Mouse (Mus musculus): ENCODE data around the gene Susd1. TPM values are rescaled to one million over a fixed set of nuclear protein-coding genes. Genes with fewer than 3 reads are reported as not detected.

Susd1 gene
- polyA plus RNA-seq (2015; fragmentation: Nextera tagmentation; extraction: Ambion mirVana) = 9.6 and 10.0 TPM in 2 replicates

GRCm38 (mm10) chr4:59437990-59438854 lies at the start of gene Susd1:
Gene Susd1 (minus strand): TSS chr4:59438633.
- WGBS (ENCODE audit: insufficient replicate concordance) = under 1% methylated on average over 75 of the region's 75 CpGs
- peak within 1 kb of the TSS; percentile 74 for H3K4me3 ChIP-seq (replicated peaks)
- H3K4me1 ChIP-seq (replicated peaks) = peaks cover 81% of the 10 kb centered on the region
- ATAC-seq (ENCODE audit: insufficient read depth) = peak; percentile 82
- peak within 1 kb of the TSS; percentile 89 for H3K27ac ChIP-seq (replicated peaks)
- H3K27me3 ChIP-seq = no peaks in the 10 kb centered on the region
- H3K36me3 ChIP-seq (replicated peaks) = no peaks in the 10 kb centered on the region
- H3K4me2 ChIP-seq = peak within 1 kb of the TSS; percentile 100
- H3K9ac ChIP-seq = peak within 1 kb of the TSS; percentile 82
- no peaks in the 10 kb centered on the region for H3K9me3 ChIP-seq (replicated peaks)

DNA sequence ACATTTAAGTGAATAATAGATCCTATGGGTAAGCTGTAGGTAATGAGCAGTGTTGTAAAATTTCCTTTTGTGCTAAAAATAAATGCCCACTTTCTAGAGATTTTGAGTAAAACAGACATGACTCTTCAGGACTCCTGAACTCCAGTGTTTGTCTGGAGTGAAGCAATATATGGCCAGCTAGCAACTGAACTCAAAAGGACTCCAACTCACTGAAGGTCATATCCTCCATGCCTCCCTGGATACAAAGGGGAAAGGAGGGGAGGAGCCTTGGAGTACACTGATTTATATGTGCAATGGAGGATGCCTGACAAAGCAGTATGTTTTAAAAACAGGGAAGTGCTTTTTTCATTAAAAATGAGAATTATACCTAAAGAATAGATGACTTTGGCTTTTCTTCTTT lies 32.9 kb upstream of the Susd1 start:
- 0 out of 2 replicates have a peak overlapping the region, but pooled peaks have one; percentile 38 for H3K27ac ChIP-seq (replicated peaks)

DNA sequence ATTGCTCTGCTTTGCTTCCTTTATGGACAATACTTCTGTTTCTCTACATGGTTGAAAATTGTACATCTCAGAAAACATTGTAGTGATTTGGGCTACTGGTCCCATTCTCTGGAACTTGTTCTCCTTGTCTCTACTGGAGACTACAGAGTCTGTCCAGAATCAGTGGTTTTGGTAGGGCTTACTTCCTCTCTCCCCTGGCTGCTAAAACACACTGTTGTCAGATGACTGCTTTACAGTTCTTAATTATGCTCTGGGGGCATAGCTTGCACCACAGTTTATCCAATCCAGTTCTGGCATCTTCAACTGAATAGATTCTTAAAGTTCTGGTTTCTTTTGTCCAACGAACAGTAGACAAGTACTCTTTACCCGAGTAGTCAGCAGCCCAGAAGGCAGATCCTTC lies 27.0 kb upstream of the Susd1 start:
- H3K27ac ChIP-seq (replicated peaks) = no peak overlapping the region
- peaks cover 41% of the 10 kb centered on the region for H3K4me1 ChIP-seq (replicated peaks)
- H3K4me2 ChIP-seq = no peak overlapping the region
- no peaks in the 10 kb centered on the region for H3K36me3 ChIP-seq (replicated peaks)
- WGBS (ENCODE audit: insufficient replicate concordance) = 31% methylated on average over 2 of the region's 2 CpGs
- H3K9ac ChIP-seq = no peak overlapping the region
- no peaks in the 10 kb centered on the region for H3K9me3 ChIP-seq (replicated peaks)
- no peak for ATAC-seq (ENCODE audit: insufficient read depth)
- H3K27me3 ChIP-seq = no peaks in the 10 kb centered on the region
- H3K4me3 ChIP-seq (replicated peaks) = no peak overlapping the region

More for the DNA sequence above, 32.9 kb upstream of the Susd1 start:
- Histone ChIP-seq H3K36me3 (replicated peaks) (peaks cover 37% of the 10 kb centered on the region), H3K9ac (no peak overlapping the region), H3K27me3 (no peaks in the 10 kb centered on the region), H3K4me3 (replicated peaks) (no peak overlapping the region), H3K9me3 (replicated peaks) (no peaks in the 10 kb centered on the region), H3K4me2 (no peak overlapping the region), H3K4me1 (replicated peaks) (peaks cover 24% of the 10 kb centered on the region)
- ATAC-seq (ENCODE audit: insufficient read depth) = no peak

DNA sequence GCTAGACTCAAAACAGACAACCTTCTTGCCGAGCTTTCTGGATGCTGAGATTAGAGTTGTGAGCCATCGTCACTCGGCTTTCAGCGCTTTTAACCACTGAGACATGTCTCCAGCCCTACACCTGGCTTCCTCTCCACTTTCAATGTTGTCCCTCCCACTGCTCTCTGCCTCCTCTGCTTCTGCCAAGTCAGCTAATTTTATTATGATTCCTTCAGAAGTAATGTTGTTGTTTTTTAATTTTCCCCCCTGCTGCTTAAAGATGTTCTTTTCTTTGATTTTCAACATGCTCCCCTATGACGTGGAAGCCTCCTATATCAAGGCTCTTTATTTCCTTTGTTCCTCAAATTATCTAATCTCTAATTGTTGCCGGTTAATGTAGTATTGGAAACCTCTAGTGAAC lies 26.2 kb upstream of the Susd1 start:
- Histone ChIP-seq H3K27ac (replicated peaks) (no peak overlapping the region), H3K4me1 (replicated peaks) (peaks cover 48% of the 10 kb centered on the region), H3K27me3 (no peaks in the 10 kb centered on the region), H3K9ac (no peak overlapping the region), H3K4me3 (replicated peaks) (no peak overlapping the region), H3K9me3 (replicated peaks) (no peaks in the 10 kb centered on the region), H3K4me2 (no peak overlapping the region), H3K36me3 (replicated peaks) (no peaks in the 10 kb centered on the region)
- ATAC-seq (ENCODE audit: insufficient read depth) = no peak
- WGBS (ENCODE audit: insufficient replicate concordance) = 56% methylated on average over 6 of the region's 6 CpGs

DNA sequence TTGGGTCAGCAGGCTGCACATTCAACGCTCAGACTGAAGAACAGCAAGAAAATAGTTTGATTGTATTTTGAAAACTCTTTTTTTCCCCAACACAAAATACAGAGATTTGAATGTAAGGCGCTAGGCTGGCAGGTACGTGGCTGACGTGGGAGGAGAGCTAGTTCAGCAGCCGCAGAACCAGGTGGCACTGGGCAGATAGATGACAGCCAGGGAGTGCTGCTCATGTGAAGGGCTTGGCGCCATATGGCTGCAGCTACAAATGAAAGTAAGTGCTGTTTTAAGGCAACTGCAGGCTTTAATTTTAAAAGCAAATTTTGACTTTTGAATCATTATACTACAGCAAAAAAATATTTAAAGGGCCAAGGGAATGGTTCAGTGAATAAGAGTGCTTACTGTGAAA lies 24.1 kb upstream of the Susd1 start:
- Histone ChIP-seq H3K27me3 (no peaks in the 10 kb centered on the region), H3K9ac (no peak overlapping the region), H3K4me2 (no peak overlapping the region), H3K36me3 (replicated peaks) (no peaks in the 10 kb centered on the region), H3K4me3 (replicated peaks) (no peak overlapping the region), H3K9me3 (replicated peaks) (no peaks in the 10 kb centered on the region), H3K4me1 (replicated peaks) (peaks cover 48% of the 10 kb centered on the region), H3K27ac (replicated peaks) (no peak overlapping the region)
- WGBS (ENCODE audit: insufficient replicate concordance) = 64% methylated on average over 6 of the region's 6 CpGs
- no peak for ATAC-seq (ENCODE audit: insufficient read depth)

DNA sequence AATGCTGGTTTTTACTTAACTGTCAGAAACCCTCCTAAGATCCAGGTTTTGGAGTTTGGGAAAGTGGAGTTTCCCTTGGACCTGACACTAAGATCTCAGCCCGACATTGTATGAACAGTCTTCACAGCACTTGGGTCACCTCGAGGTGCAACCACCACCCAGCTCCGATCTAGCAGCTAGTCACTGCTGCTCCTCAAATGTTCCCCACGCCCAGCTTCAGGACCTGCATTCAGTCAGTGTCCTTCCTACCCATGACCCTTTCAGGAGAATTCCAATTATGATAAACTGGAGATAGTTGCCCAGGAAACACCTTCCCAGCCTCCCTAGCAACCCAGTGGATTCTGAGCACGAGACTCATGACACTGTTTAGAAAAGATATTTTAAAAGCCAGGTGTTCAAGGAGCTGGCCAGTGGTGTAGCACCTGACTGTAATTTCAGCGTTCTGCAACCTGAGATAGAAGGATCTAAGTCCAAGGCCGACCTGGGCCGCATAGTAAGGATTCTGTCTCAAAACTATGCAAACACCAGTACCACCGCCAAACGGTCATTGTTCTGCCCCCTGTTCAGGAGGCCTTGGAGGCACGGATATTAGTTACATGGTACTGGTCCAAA lies 22.8 kb upstream of the Susd1 start:
- Histone ChIP-seq H3K4me3 (replicated peaks) (no peak overlapping the region), H3K27me3 (no peaks in the 10 kb centered on the region), H3K9ac (no peak overlapping the region), H3K4me2 (no peak overlapping the region), H3K36me3 (replicated peaks) (no peaks in the 10 kb centered on the region), H3K4me1 (replicated peaks) (peaks cover 43% of the 10 kb centered on the region), H3K9me3 (replicated peaks) (no peaks in the 10 kb centered on the region), H3K27ac (replicated peaks) (no peak overlapping the region)
- WGBS (ENCODE audit: insufficient replicate concordance) = 70% methylated on average over 11 of the region's 11 CpGs
- ATAC-seq (ENCODE audit: insufficient read depth) = no peak

DNA sequence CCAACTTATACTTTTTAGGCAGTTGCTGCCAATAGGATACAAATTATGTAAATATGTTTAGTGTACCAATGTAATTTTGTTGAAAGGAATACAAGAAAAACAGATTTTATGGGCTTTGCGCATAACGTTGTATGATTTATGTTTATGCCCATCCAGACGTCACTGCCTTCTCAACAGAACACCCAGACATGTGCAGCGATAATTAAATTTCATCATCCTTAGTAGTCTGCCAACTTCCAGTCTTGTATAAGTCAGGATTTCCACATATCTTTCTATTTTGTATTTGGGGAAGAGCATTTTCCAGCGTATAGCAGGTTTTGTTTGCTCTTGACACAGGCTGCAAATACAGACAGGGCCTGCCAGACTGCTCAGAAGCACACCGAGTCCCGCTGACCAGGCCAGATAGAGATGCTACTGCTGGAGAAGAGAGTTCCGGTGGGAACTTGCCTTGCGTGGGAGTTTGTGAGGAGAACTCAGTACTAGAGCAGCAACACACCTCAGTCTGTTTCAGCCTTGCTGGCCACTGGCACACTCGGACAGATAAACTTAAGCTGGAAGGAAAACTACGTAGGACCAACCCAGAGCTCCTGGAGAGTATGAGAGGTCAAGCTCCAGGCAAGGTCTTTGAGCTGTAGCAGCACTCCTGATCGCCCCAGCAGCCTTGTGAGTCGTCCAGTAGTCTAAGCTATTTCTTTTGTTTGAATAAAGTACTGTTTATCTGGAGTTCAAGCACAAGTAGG lies 21.0 kb upstream of the Susd1 start:
- no peaks in the 10 kb centered on the region for H3K36me3 ChIP-seq (replicated peaks)
- H3K27me3 ChIP-seq = no peaks in the 10 kb centered on the region
- H3K4me1 ChIP-seq (replicated peaks) = peaks cover 53% of the 10 kb centered on the region
- H3K9ac ChIP-seq = no peak overlapping the region
- H3K9me3 ChIP-seq (replicated peaks) = no peaks in the 10 kb centered on the region
- ATAC-seq (ENCODE audit: insufficient read depth) = no peak
- no peak overlapping the region for H3K4me3 ChIP-seq (replicated peaks)
- WGBS (ENCODE audit: insufficient replicate concordance) = 68% methylated on average over 13 of the region's 13 CpGs
- H3K27ac ChIP-seq (replicated peaks) = 0 out of 2 replicates have a peak overlapping the region, but pooled peaks have one; percentile 19
- H3K4me2 ChIP-seq = no peak overlapping the region

GRCm38 (mm10) chr4:59457941-59458340 lies 19.5 kb upstream of the Susd1 start:
- no peak for ATAC-seq (ENCODE audit: insufficient read depth)

DNA sequence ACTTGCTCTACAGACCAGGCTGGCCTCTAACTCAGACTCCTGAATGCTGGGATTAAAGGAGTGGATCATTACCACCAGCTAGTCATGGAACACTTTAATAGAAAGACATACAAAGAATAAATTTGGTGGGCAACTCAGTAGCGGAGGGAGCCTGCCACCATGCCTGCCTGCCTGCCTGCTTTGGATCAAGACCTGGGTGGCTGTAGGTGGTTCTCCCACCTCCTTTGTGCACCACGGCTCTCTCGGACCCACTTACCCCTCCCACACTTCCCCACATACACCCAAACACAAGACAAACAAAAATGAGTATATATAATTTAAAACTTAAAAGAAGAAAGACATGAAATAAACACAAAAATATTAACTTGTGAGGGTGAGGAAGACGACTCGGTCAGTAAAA lies 18.7 kb upstream of the Susd1 start:
- H3K36me3 ChIP-seq (replicated peaks) = no peaks in the 10 kb centered on the region
- no peak overlapping the region for H3K4me2 ChIP-seq
- no peak for ATAC-seq (ENCODE audit: insufficient read depth)
- H3K9ac ChIP-seq = no peak overlapping the region
- no peaks in the 10 kb centered on the region for H3K9me3 ChIP-seq (replicated peaks)
- H3K27ac ChIP-seq (replicated peaks) = no peak overlapping the region
- 76% methylated on average over 5 of the region's 5 CpGs for WGBS (ENCODE audit: insufficient replicate concordance)
- no peaks in the 10 kb centered on the region for H3K27me3 ChIP-seq
- H3K4me1 ChIP-seq (replicated peaks) = peaks cover 53% of the 10 kb centered on the region
- no peak overlapping the region for H3K4me3 ChIP-seq (replicated peaks)

More at GRCm38 (mm10) chr4:59457941-59458340, 19.5 kb upstream of the Susd1 start:
- no peak overlapping the region for H3K4me3 ChIP-seq (replicated peaks)
- H3K4me1 ChIP-seq (replicated peaks) = peaks cover 50% of the 10 kb centered on the region
- H3K4me2 ChIP-seq = no peak overlapping the region
- no peak overlapping the region for H3K9ac ChIP-seq
- no peaks in the 10 kb centered on the region for H3K36me3 ChIP-seq (replicated peaks)
- 50% methylated on average over 9 of the region's 9 CpGs for WGBS (ENCODE audit: insufficient replicate concordance)
- H3K27me3 ChIP-seq = no peaks in the 10 kb centered on the region
- H3K27ac ChIP-seq (replicated peaks) = no peak overlapping the region
- H3K9me3 ChIP-seq (replicated peaks) = no peaks in the 10 kb centered on the region

DNA sequence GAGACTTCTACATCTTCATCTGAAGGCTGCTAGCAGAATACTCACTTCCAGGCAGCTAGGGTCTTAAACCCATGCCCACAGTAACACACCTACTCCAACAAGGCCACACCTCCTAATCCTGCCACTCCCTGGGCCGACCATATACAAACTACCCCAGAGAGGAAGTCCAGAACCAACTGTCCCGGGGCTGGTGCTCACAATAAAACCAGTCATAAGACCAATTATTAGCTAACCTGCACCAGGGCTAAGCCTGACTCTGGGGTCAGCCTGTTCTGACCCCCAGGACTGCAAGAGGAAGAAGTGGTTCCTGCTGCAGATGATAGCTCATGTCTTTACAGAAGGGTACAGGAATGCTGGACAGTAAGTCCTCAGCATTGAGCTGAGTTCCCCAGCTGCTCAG lies 17.0 kb upstream of the Susd1 start:
- no peak for ATAC-seq (ENCODE audit: insufficient read depth)
- Histone ChIP-seq H3K4me1 (replicated peaks) (peaks cover 42% of the 10 kb centered on the region), H3K4me2 (no peak overlapping the region), H3K9ac (no peak overlapping the region), H3K27me3 (no peaks in the 10 kb centered on the region), H3K27ac (replicated peaks) (peak overlapping the region; percentile 7; the same call in 1 of the 2 replicates), H3K4me3 (replicated peaks) (no peak overlapping the region), H3K9me3 (replicated peaks) (no peaks in the 10 kb centered on the region), H3K36me3 (replicated peaks) (no peaks in the 10 kb centered on the region)
- 28% methylated on average over 2 of the region's 2 CpGs for WGBS (ENCODE audit: insufficient replicate concordance)

DNA sequence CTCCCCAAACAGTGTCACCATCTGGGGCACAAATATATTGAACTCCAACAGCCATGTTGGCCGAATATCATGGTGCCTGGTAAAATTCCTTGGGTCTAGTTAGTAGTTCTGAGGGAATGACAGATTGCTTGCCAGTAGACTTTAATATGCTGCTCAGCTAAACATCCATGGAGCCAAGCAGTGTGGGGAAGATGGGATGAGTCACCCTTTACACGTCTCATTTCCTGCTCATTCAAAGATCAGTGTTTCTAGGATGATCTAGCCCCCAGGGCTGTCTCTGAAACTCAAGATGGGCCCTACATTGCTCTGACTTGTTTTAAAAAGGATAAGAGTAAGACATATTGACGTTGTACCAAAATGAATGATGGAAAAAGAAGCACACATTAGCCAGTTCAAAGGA lies 15.6 kb upstream of the Susd1 start:
- no peaks in the 10 kb centered on the region for H3K36me3 ChIP-seq (replicated peaks)
- H3K4me3 ChIP-seq (replicated peaks) = no peak overlapping the region
- H3K4me1 ChIP-seq (replicated peaks) = peaks cover 31% of the 10 kb centered on the region; the same call in 1 of the 2 replicates
- no peak for ATAC-seq (ENCODE audit: insufficient read depth)
- H3K27ac ChIP-seq (replicated peaks) = no peak overlapping the region
- no peak overlapping the region for H3K9ac ChIP-seq
- WGBS (ENCODE audit: insufficient replicate concordance) = 56% methylated on average over 3 of the region's 3 CpGs
- no peaks in the 10 kb centered on the region for H3K27me3 ChIP-seq
- H3K9me3 ChIP-seq (replicated peaks) = no peaks in the 10 kb centered on the region
- no peak overlapping the region for H3K4me2 ChIP-seq
